Mouse (Mus musculus) mouse trophoblast stem cell (cell line): ENCODE data around the gene Clcf1.

Experiments used
- in situ Hi-C, 2 experiments: fragments of 300-500 bp; cut with MseI, MboI; formaldehyde crosslinking; loops; 2 replicates in 1 of 2; 3 replicates in 1 of 2; pipeline ENCODE4 v1.15.1; 2025

The Clcf1 gene

DNA sequence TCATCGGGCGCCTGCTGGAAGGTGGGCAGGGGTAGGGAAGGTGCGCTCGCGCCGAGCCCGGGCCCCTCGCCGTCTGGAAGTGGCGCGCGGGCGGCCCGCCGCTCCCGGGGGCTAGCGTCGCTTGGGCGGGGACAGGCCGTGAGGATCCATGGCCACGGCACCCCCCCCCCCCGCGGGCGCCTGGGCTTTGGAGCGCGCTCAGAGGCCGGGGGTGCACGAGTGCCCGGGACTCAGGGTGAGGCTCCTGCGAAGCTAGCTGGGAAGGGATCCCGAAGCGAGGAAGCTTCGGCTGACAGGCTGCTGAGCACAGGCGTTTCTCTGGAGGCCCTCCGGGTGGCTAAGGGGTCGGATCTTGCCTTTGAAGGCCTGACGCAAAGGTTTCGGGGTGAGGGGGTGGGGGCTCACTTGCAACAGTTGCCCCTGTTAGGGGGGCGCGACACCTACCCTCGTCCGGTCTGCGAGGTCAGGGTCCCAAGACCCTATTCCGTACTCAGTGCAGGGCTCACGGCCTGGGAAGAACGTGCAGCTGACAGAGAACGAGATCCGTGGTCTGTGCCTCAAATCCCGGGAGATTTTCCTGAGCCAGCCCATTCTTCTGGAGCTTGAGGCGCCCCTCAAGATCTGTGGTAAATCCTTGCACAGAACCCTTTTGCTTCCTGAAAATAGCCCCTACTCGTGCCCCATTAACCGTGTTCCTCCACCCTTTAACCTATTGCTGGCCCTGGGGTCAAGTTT is 21.6 kb upstream of the Clcf1 start:
- in situ Hi-C loops: no loop called here

GRCm38 (mm10) chr19:4193129-4193528 is 20.9 kb upstream of the Clcf1 start:
- in situ Hi-C loops: no loop called here

DNA sequence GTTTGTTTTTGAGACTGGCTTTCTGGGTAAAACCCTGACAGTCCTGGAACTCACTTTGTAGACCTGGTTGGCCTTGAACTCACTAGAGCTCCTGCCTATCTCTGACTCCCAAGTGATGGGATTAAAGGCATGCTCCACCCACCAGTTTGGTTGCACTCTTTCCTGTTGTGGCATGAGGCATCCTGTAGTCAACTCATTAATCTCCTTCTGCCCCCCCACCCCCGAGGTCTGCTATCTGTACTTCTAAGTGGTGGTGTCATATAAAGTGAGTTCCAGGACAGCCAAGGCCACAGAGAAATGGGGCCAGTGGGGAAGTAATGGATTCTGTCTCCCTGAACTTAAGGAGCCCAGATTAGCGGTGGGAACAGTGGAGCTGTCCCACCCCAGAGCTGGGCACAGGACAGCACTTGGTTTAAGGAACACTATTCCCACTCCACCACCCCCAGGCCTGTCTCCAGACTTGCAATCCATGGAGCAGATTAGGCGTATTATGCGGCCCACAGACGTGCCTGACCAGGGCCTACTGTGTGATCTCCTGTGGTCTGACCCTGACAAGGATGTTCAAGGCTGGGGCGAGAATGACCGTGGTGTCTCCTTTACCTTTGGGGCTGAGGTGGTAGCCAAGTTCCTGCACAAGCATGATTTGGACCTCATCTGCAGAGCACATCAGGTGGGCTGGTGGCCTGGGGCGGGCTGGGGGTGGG is 19.9 kb upstream of the Clcf1 start:
- in situ Hi-C loops: no loop called here

- in situ Hi-C loops: no loop called here
These were observed 19.0 kb upstream of the Clcf1 start for GRCm38 (mm10) chr19:4194776-4195650.

DNA sequence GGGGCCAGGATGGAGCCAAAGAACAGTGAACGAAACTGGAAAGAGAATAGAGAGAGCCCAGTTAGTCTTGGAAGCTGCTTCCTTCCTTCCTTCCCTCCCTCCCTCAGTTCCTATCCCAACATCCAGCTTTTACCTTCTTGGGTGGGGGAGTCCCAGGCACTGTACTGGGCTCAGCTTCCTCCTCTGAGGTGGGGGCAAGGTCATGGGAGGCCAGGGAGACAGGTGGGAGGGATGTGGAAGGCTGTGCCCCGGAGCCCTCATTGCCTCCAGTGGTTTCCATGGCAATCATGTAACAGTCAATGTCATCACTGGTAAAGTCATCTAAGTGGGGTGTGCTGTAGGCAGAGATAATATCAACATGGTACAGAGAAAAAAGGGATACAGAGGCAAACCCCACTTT is 18.0 kb upstream of the Clcf1 start:
- in situ Hi-C loops: no loop called here

DNA sequence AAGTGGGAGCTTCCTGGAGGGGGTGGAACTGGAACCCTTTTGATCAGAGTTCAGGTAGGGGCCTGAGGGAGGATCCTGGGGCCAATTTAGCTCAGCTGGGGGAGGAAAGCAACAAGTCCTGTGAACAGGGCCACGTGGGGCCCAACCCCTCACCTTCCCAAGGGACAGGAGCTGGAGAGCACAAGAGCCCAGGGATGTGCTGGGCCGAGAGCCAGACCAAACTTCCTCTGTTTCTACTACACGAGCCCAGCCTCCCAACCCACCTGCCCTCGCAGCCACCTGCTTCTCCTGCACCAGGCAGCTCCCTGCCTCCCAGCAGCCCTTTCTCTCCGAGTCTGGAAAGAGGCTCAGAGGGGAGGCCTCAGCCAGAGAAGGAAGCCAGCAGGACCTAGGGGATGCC is 17.5 kb upstream of the Clcf1 start:
- in situ Hi-C loops: no loop called here

DNA sequence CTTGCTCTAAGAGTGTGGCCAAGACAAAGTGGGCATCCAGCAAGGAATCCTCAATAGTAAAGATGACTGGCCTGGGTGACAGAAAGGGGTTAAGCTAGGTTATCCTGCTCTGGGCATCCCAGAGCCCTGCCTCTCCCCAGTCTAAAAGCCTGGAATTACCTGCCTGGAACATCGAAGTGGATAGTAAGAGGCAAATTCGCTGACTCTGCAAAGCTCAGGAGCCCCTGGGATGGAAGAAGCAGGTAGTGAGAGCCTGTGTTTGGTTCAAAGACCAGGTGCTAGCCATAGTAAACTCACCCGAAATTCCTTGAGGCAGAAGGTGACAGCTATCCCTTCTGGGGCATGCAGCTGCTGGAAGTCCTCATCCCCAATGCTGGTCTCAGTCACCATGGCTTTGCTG is 16.9 kb upstream of the Clcf1 start:
- in situ Hi-C loops: no loop called here

GRCm38 (mm10) chr19:4201291-4201909 is 12.6 kb upstream of the Clcf1 start, which contains the start of gene Rad9a:
Gene Rad9a, minus strand, starts transcription at chr19:4201662.
- in situ Hi-C loops: no loop called here

- in situ Hi-C loops: no loop called here
These were observed 11.9 kb upstream of the Clcf1 start for GRCm38 (mm10) chr19:4202149-4202548.

GRCm38 (mm10) chr19:4203148-4203547 is 10.9 kb upstream of the Clcf1 start:
- in situ Hi-C loops: no loop called here

DNA sequence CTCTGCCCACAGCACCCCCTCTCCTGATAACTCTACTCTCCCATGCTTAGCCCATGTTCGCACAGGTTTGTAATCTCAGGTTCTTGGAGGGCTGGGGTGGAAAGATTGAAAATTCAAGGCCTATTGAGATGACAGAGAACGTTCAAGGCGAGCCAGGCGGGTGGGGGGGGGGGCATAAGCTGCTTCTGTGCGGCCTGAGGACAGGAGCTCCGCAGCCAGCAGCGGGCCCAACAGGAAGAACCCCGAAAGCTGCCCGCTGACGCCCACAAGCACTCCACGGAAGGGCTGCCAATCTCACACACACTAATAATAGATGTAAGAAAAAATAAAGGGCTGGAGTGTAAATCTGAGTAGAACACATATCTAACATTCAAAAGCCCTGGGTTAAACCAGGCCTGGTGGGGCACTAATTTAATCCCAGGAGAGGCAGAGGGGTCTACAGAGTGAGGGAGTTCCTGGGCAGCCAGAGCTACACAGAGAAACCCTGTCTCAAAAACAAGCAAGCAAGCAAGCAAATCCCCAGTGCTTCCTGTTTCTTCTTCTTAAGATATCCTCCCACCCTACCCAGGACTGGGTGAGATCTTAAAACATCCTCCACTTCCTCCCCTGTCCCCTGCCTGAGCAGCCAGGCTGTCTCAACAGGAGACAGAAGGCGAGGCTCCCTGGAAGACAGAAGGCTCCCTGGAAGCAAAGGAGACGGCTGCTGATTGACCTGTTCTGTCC is 10.3 kb upstream of the Clcf1 start:
- in situ Hi-C loops: no loop called here

GRCm38 (mm10) chr19:4204889-4205288 is 9.1 kb upstream of the Clcf1 start:
- in situ Hi-C loops: loop anchor here in 1 of 2 experiments (5.0 kb wide), 1 partner anchor 37 kb away; no protein-coding TSS in a partner anchor

- in situ Hi-C loops: loop anchor here in 1 of 2 experiments (5.0 kb wide), 1 partner anchor 35 kb away; no protein-coding TSS in a partner anchor
These were observed 7.1 kb upstream of the Clcf1 start for GRCm38 (mm10) chr19:4206971-4207370.

- in situ Hi-C loops: loop anchor here in 1 of 2 experiments (5.0 kb wide), 1 partner anchor 34 kb away; no protein-coding TSS in a partner anchor
These were observed 5.5 kb upstream of the Clcf1 start for GRCm38 (mm10) chr19:4208563-4208962.

- in situ Hi-C loops: no loop called here
These were observed 2.0 kb upstream of the Clcf1 start for GRCm38 (mm10) chr19:4211891-4212588.

- in situ Hi-C loops: no loop called here
These were observed 489 bp upstream of the Clcf1 start for GRCm38 (mm10) chr19:4213524-4213974.

- in situ Hi-C loops: no loop called here
These were observed 873 bp downstream of the Clcf1 start for GRCm38 (mm10) chr19:4214771-4215450.

- in situ Hi-C loops: no loop called here
These were observed 1.4 kb downstream of the Clcf1 start for GRCm38 (mm10) chr19:4215451-4215840.

GRCm38 (mm10) chr19:4216041-4216685 is 2.1 kb downstream of the Clcf1 start:
- in situ Hi-C loops: no loop called here
